Comparison of ENCODE assay signal across 8 mouse cellular contexts in the genomic region with DNA sequence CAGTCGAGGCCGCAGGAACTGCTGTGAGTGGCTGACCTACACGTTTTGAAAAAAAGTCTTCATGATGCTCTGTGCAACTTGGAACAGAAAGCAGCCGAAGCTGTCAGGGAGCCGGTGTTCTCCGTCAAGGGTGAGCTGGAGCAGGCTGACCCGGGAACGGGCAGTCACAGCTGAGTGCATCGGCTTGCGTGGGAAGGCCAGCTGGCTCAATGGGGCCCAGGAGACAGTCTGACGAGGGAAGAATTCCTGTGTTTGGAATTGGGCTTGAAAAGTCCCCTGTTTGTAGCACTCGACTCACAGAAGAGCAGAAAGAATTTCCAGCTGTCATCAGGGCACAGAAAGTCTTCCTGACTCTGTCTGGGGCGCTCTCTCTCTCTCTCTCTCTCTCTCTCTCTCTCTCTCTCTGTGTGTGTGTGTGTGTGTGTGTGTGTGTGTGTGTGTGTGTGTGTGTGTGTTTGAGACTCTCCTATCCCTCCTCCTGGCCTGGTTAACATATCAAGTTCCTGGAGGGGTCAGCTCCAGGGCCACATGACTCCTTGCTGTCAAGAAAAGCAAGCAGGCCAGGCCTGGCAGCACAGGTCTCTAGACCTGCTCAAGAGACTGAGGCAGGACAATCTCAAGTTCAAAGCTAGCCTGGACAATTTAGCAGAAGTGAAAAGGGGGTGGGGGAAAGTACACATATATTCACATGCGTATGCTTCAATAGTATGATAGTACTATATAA.
DNase-seq lines count a peak whose midpoint lies in the region; ATAC-seq and TF ChIP-seq lines count a peak whose summit lies in the region.

No protein-coding gene starts in this region.

- H3K27me3 ChIP-seq in heart, embryonic 13.5 days (replicated peaks), result no peaks in the 10 kb centered on the region
- H3K27me3 ChIP-seq in kidney, embryonic 15.5 days, result no peaks in the 10 kb centered on the region
- H3K27me3 ChIP-seq in midbrain, postnatal 0 days (ENCODE audit: insufficient read depth, low read length), result no peaks in the 10 kb centered on the region

- no peak overlapping the region for H3K4me3 ChIP-seq in heart, embryonic 13.5 days
- no peak overlapping the region for H3K4me3 ChIP-seq in kidney, embryonic 15.5 days (replicated peaks)
- H3K4me3 ChIP-seq in midbrain, postnatal 0 days (ENCODE audit: low read depth, low read length), result no peak overlapping the region

- TF ChIP-seq CTCF in midbrain, postnatal 0 days (IDR thresholded peaks at IDR 0.05), result no peak

- ATAC-seq in heart, embryonic 13.5 days (ENCODE audit: extremely low read depth, insufficient number of reproducible peaks, low FRiP score, low TSS enrichment), result no peak
- ATAC-seq in kidney, embryonic 15.5 days (replicated peaks; ENCODE audit: low FRiP score), result peak; percentile 92
- ATAC-seq in midbrain, postnatal 0 days (ENCODE audit: low FRiP score), result no peak
- ATAC-seq in megakaryocyte, adult 5-6 weeks (ENCODE audit: poor library complexity, severe bottlenecking), result no peak
- no peak for ATAC-seq in inflammation-experienced regulatory T-cells, adult 6 months

- peak overlapping the region; percentile 77 for H3K27ac ChIP-seq in heart, embryonic 13.5 days (replicated peaks)
- peak overlapping the region; percentile 92 for H3K27ac ChIP-seq in kidney, embryonic 15.5 days
- H3K27ac ChIP-seq in midbrain, postnatal 0 days (ENCODE audit: low read depth, low read length), result no peak overlapping the region

- H3K4me1 ChIP-seq in heart, embryonic 13.5 days, result peaks cover 35% of the 10 kb centered on the region
- peaks cover 72% of the 10 kb centered on the region for H3K4me1 ChIP-seq in kidney, embryonic 15.5 days
- H3K4me1 ChIP-seq in midbrain, postnatal 0 days (ENCODE audit: insufficient read depth, low read length), result no peaks in the 10 kb centered on the region

- no peaks in the 10 kb centered on the region for H3K36me3 ChIP-seq in heart, embryonic 13.5 days
- no peaks in the 10 kb centered on the region for H3K36me3 ChIP-seq in kidney, embryonic 15.5 days
- no peaks in the 10 kb centered on the region for H3K36me3 ChIP-seq in midbrain, postnatal 0 days (ENCODE audit: insufficient read depth, low read length)

- 22% methylated on average over 14 of the region's 14 CpGs for WGBS in heart, embryonic 13.5 days
- WGBS in kidney, embryonic 15.5 days, result 13% methylated on average over 14 of the region's 14 CpGs
- WGBS in midbrain, postnatal 0 days, result 28% methylated on average over 13 of the region's 14 CpGs

- H3K9ac ChIP-seq in heart, embryonic 13.5 days, result peak overlapping the region; percentile 38
- no peak overlapping the region for H3K9ac ChIP-seq in kidney, embryonic 15.5 days
- H3K9ac ChIP-seq in midbrain, postnatal 0 days (replicated peaks; ENCODE audit: low read length, poor library complexity, severe bottlenecking), result no peak overlapping the region

- DNase-seq in urinary bladder, postnatal 4 days (ENCODE audit: low spot score in 2 of 2), result peak; percentile 85 to 90
- no peak for DNase-seq in urinary bladder, adult 2 months (ENCODE audit: low spot score)
- DNase-seq in midbrain, postnatal 0 days (ENCODE audit: low spot score), result peak; percentile 47
- DNase-seq in layer of hippocampus, postnatal 14 days (ENCODE audit: low spot score in 2 of 2), result no peak

- 0 out of 2 replicates have a peak overlapping the region, but pooled peaks have one; percentile 2 for H3K4me2 ChIP-seq in heart, embryonic 13.5 days
- H3K4me2 ChIP-seq in kidney, embryonic 15.5 days, result no peak overlapping the region
- no peak overlapping the region for H3K4me2 ChIP-seq in midbrain, postnatal 0 days (ENCODE audit: low read depth, low read length, poor library complexity, severe bottlenecking)

- no peaks in the 10 kb centered on the region for H3K9me3 ChIP-seq in heart, embryonic 13.5 days
- no peaks in the 10 kb centered on the region for H3K9me3 ChIP-seq in kidney, embryonic 15.5 days (replicated peaks)
- H3K9me3 ChIP-seq in midbrain, postnatal 0 days (ENCODE audit: low read length), result no peaks in the 10 kb centered on the region

Comparison
In these comparisons a context has a peak if more than half of its experiments do, and no peak if none do; other contexts are left out.
1. DNase-seq: peak in urinary bladder, postnatal 4 days (2 of 2) and midbrain, postnatal 0 days (single experiment); none in urinary bladder, adult 2 months (single experiment) and layer of hippocampus, postnatal 14 days (0 of 2).